Mouse (Mus musculus): ENCODE measurements at regions not wholly inside any gene's neighbourhood (a gene's known extent, or its start where the extent isn't known, plus 50 kb on each side); places are given as distances from the start of the nearest gene placed in this dataset.
"Not testable (repeated sequence)": the region's sequence is repeated elsewhere in the genome, so short reads cannot be mapped to it uniquely, and the experiment has no call there.

GRCm38 (mm10) chr2:129927218-129927617, 84.9 kb upstream of the Tgm3 start:
- DNase-seq (ENCODE audit: low spot score), result no peak
- Histone ChIP-seq H3K36me3 (replicated peaks) (no peaks in the 10 kb centered on the region), H3K4me1 (ENCODE audit: insufficient read depth, low read depth, low read length) (no peaks in the 10 kb centered on the region), H3K9me3 (replicated peaks) (no peaks in the 10 kb centered on the region), H3K4me3 (ENCODE audit: low read depth, low read length) (no peak overlapping the region), H3K27me3 (ENCODE audit: insufficient read depth, low read length) (no peaks in the 10 kb centered on the region)
- TF ChIP-seq POLR2AphosphoS5 (IDR thresholded peaks at IDR 0.05; ENCODE audit: insufficient replicate concordance, low read depth, low read length), result no peak
- TF ChIP-seq GATA2 (IDR thresholded peaks at IDR 0.05; ENCODE audit: borderline replicate concordance, low read depth, low read length), result no peak
- no peak for TF ChIP-seq CTCF (IDR thresholded peaks at IDR 0.05; ENCODE audit: low read depth, low read length)
- no peak for TF ChIP-seq TAL1 (conservative IDR thresholded peaks at IDR 0.05; ENCODE audit: low read depth, low read length)
- TF ChIP-seq GATA1 (IDR thresholded peaks at IDR 0.05; ENCODE audit: borderline replicate concordance, low read length), result no peak
- ATAC-seq (ENCODE audit: extremely low read depth, insufficient number of reproducible peaks, low FRiP score, poor library complexity, severe bottlenecking), result no peak

DNA sequence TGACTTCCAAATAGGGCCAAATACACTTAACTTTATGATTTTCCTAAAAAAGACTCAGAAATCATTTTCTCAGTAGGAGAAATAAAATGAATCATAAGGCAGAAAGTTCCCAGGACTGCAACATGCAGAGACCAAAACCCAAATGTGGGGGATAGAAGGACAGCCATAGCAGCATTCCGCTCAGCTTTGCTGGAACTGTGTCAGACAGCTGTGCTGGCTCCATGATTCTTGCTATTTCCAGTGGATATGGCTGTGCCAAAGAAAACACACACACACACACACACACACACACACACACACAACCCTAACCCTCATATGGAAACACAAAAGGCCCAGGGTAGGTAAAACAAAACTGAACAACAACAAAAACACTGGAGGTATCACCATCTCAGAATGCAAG, 78.6 kb upstream of the Tgm3 start:
- H3K36me3 ChIP-seq (replicated peaks), result no peaks in the 10 kb centered on the region
- TF ChIP-seq CTCF (IDR thresholded peaks at IDR 0.05; ENCODE audit: low read depth, low read length), result no peak
- no peak for TF ChIP-seq GATA2 (IDR thresholded peaks at IDR 0.05; ENCODE audit: borderline replicate concordance, low read depth, low read length)
- TF ChIP-seq TAL1 (conservative IDR thresholded peaks at IDR 0.05; ENCODE audit: low read depth, low read length), result no peak
- TF ChIP-seq POLR2AphosphoS5 (IDR thresholded peaks at IDR 0.05; ENCODE audit: insufficient replicate concordance, low read depth, low read length), result no peak
- H3K4me3 ChIP-seq (ENCODE audit: low read depth, low read length), result no peak overlapping the region
- H3K4me1 ChIP-seq (ENCODE audit: insufficient read depth, low read depth, low read length), result no peaks in the 10 kb centered on the region
- no peak for ATAC-seq (ENCODE audit: extremely low read depth, insufficient number of reproducible peaks, low FRiP score, poor library complexity, severe bottlenecking)
- no peak for DNase-seq (ENCODE audit: low spot score)
- H3K27me3 ChIP-seq (ENCODE audit: insufficient read depth, low read length), result no peaks in the 10 kb centered on the region
- no peaks in the 10 kb centered on the region for H3K9me3 ChIP-seq (replicated peaks)

GRCm38 (mm10) chr2:129942824-129943223, 69.3 kb upstream of the Tgm3 start:
- H3K4me1 ChIP-seq (ENCODE audit: insufficient read depth, low read depth, low read length), result no peaks in the 10 kb centered on the region
- ATAC-seq (ENCODE audit: extremely low read depth, insufficient number of reproducible peaks, low FRiP score, poor library complexity, severe bottlenecking) (no peak), DNase-seq (ENCODE audit: low spot score) (no peak)
- H3K4me3 ChIP-seq (ENCODE audit: low read depth, low read length), result no peak overlapping the region
- TF ChIP-seq TAL1 (conservative IDR thresholded peaks at IDR 0.05; ENCODE audit: low read depth, low read length) (no peak), CTCF (IDR thresholded peaks at IDR 0.05; ENCODE audit: low read depth, low read length) (no peak), GATA1 (IDR thresholded peaks at IDR 0.05; ENCODE audit: borderline replicate concordance, low read length) (no peak)
- no peaks in the 10 kb centered on the region for H3K27me3 ChIP-seq (ENCODE audit: insufficient read depth, low read length)
- no peaks in the 10 kb centered on the region for H3K9me3 ChIP-seq (replicated peaks)
- no peaks in the 10 kb centered on the region for H3K36me3 ChIP-seq (replicated peaks)

DNA sequence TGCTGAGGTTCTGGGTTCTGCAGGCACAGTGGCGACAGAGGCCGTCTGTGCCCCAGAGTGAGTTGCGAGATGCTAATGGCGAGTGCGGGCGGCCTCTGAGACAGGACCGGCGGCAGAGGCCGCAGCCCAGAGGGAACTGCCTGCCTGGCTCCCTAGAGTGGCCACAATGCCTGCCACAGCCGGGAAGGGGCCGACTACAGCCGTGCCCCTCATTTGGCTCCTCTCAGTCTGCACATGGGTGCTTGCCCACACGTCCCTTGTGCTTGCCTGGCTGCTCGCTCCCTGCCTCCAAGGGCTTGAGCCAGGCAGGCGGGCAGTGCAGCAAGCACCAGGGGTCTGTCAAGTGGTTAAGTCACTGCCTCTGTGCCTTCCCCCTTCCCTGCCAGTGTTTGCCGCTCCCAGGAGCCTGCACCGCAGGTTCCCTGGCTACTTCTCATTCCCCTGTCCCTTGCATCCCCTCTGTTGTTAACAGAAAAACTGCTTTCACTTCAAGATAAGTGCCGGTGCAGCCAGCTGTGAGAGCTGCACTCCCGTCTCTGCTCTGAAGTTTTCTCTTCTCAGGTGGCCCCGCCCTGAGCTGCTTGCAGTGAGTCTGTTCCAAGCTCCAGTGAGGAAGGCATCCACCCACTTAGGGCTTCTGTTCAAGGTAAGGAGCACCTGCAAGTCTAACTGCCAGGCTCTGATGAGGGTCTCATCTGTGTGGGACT, 64.1 kb upstream of the Tgm3 start:
- H3K4me3 ChIP-seq (ENCODE audit: low read depth, low read length), result no peak overlapping the region
- no peak for TF ChIP-seq GATA2 (IDR thresholded peaks at IDR 0.05; ENCODE audit: borderline replicate concordance, low read depth, low read length)
- no peak for TF ChIP-seq GATA1 (IDR thresholded peaks at IDR 0.05; ENCODE audit: borderline replicate concordance, low read length)
- no peak for TF ChIP-seq CTCF (IDR thresholded peaks at IDR 0.05; ENCODE audit: low read depth, low read length)
- no peak for TF ChIP-seq TAL1 (conservative IDR thresholded peaks at IDR 0.05; ENCODE audit: low read depth, low read length)
- TF ChIP-seq POLR2AphosphoS5 (IDR thresholded peaks at IDR 0.05; ENCODE audit: insufficient replicate concordance, low read depth, low read length), result no peak
- H3K27me3 ChIP-seq (ENCODE audit: insufficient read depth, low read length), result no peaks in the 10 kb centered on the region; the same call in 1 of the 2 replicates
- no peaks in the 10 kb centered on the region for H3K4me1 ChIP-seq (ENCODE audit: insufficient read depth, low read depth, low read length)
- H3K36me3 ChIP-seq (replicated peaks), result no peaks in the 10 kb centered on the region
- no peak for DNase-seq (ENCODE audit: low spot score)
- no peak for ATAC-seq (ENCODE audit: extremely low read depth, insufficient number of reproducible peaks, low FRiP score, poor library complexity, severe bottlenecking)
- H3K9me3 ChIP-seq (replicated peaks), result no peaks in the 10 kb centered on the region

DNA sequence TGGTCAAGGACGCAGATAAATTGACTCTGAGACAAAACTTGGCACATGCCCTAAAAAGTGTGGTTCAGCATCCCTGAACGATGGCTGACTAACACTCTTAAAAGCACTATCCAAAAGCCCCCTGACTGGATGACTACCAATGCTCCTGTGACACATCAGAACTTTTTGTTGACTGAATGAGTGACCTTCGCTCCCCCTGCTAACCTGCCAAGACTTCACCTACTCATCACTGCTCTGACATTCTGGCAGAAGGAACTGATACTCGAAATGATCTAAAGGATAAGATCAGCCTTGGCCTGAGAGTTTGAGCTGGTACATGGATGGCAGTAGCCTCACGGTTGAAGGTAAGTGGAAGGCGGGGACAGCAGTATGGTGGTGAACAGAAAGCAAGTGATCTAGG, 62.4 kb upstream of the Tgm3 start:
- not testable (repeated sequence) for H3K36me3 ChIP-seq (replicated peaks); ATAC-seq (ENCODE audit: extremely low read depth, insufficient number of reproducible peaks, low FRiP score, poor library complexity, severe bottlenecking); H3K4me1 ChIP-seq (ENCODE audit: insufficient read depth, low read depth, low read length); DNase-seq (ENCODE audit: low spot score); H3K4me3 ChIP-seq (ENCODE audit: low read depth, low read length); H3K9me3 ChIP-seq (replicated peaks); H3K27me3 ChIP-seq (ENCODE audit: insufficient read depth, low read length)

DNA sequence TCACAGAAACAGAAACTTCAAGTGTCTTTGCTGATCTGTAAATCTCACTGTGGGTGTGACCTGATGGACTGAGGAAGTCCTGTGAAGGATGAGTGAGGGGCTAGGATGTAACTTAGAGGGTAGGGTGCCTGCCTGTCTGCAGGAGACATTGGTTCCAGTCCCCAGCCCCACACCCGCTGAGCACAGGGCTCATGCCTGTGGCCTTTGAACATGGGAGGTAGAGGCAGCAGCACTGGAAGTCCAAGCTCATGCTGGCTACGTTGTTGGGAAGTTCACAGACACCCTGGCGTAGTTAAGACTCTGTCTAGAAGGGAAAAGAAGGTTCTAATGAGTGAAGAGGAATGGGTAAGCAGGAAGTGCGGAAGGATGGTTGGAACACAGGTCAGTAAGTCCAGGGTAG, 59.7 kb upstream of the Tgm3 start:
- no peak for TF ChIP-seq TAL1 (conservative IDR thresholded peaks at IDR 0.05; ENCODE audit: low read depth, low read length)
- TF ChIP-seq GATA1 (IDR thresholded peaks at IDR 0.05; ENCODE audit: borderline replicate concordance, low read length), result no peak
- TF ChIP-seq CTCF (IDR thresholded peaks at IDR 0.05; ENCODE audit: low read depth, low read length), result no peak
- TF ChIP-seq GATA2 (IDR thresholded peaks at IDR 0.05; ENCODE audit: borderline replicate concordance, low read depth, low read length), result no peak
- TF ChIP-seq POLR2AphosphoS5 (IDR thresholded peaks at IDR 0.05; ENCODE audit: insufficient replicate concordance, low read depth, low read length), result no peak
- H3K9me3 ChIP-seq (replicated peaks), result no peaks in the 10 kb centered on the region
- H3K4me1 ChIP-seq (ENCODE audit: insufficient read depth, low read depth, low read length), result no peaks in the 10 kb centered on the region
- DNase-seq (ENCODE audit: low spot score) (no peak), ATAC-seq (ENCODE audit: extremely low read depth, insufficient number of reproducible peaks, low FRiP score, poor library complexity, severe bottlenecking) (no peak)
- H3K27me3 ChIP-seq (ENCODE audit: insufficient read depth, low read length), result no peaks in the 10 kb centered on the region; the same call in 1 of the 2 replicates
- no peaks in the 10 kb centered on the region for H3K36me3 ChIP-seq (replicated peaks)
- H3K4me3 ChIP-seq (ENCODE audit: low read depth, low read length), result no peak overlapping the region

GRCm38 (mm10) chr2:129955260-129955691, 56.9 kb upstream of the Tgm3 start:
- Histone ChIP-seq H3K4me1 (ENCODE audit: insufficient read depth, low read depth, low read length) (no peaks in the 10 kb centered on the region), H3K4me3 (ENCODE audit: low read depth, low read length) (no peak overlapping the region), H3K27me3 (ENCODE audit: insufficient read depth, low read length) (peaks cover under 1% of the 10 kb centered on the region; the same call in 1 of the 2 replicates), H3K9me3 (replicated peaks) (no peaks in the 10 kb centered on the region), H3K36me3 (replicated peaks) (no peaks in the 10 kb centered on the region)
- DNase-seq (ENCODE audit: low spot score), result no peak
- ATAC-seq (ENCODE audit: extremely low read depth, insufficient number of reproducible peaks, low FRiP score, poor library complexity, severe bottlenecking), result no peak
- TF ChIP-seq TAL1 (conservative IDR thresholded peaks at IDR 0.05; ENCODE audit: low read depth, low read length) (no peak), GATA2 (IDR thresholded peaks at IDR 0.05; ENCODE audit: borderline replicate concordance, low read depth, low read length) (no peak)
